Comparison of ENCODE assay signal across 14 mouse cellular contexts in the genomic region with DNA sequence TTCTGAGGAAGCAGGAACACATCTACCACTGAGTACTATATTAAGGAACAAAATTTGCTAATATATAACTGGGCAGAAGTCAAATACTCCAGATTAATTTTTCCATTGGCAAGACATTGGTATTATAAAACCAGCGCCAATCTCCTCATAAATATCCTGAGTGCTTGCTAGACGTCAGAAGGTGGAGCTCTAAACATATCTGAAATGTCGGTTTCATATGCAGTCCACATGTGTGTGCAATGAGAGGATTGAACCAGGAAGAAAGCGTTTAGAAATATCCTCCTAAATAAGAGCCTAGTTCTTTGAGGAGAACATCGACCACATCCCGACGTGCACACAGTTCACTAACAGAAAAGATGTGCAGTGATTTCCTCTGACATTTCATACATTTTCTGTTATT.
A peak's percentile ranks its signal among the peaks of the same experiment; 100 is the strongest.
DNase-seq lines count a peak whose midpoint lies in the region; ATAC-seq lines count a peak whose summit lies in the region.
"Had no signal": no experiment of that assay in that cellular context is flagged by ENCODE, and none has a peak within 500 bp of the region (broad histone marks: within the 10 kb centered on the region; RNA-seq: fewer than 3 reads in every experiment).

No protein-coding gene starts in this region.

- no peak overlapping the region for H3K9ac ChIP-seq in hindbrain, embryonic 15.5 days
- H3K9ac ChIP-seq in hindbrain, embryonic 11.5 days (ENCODE audit: low read depth, low read length) = no peak overlapping the region

- H3K4me1 ChIP-seq in hindbrain, embryonic 15.5 days (replicated peaks) = no peaks in the 10 kb centered on the region
- no peaks in the 10 kb centered on the region for H3K4me1 ChIP-seq in hindbrain, embryonic 11.5 days (replicated peaks; ENCODE audit: control insufficient read depth, insufficient read depth, low read length)

- DNase-seq in cerebellum, adult 9-10 months = peak; percentile 1
- DNase-seq in cerebellum, adult 11-12 months = no peak
- no peak for DNase-seq in hindbrain, embryonic 11.5 days (ENCODE audit: low spot score)
- DNase-seq in 416B (ENCODE audit: low read depth) = peak; percentile 42
- peak; percentile 2 for DNase-seq in hindlimb bud, embryonic 11.5 days (ENCODE audit: extremely low spot score, low read depth, low spot score)
- DNase-seq in thymus, postnatal 0 days (ENCODE audit: low spot score) = no peak
- DNase-seq in adrenal gland, adult 18-20 months (ENCODE audit: low spot score in 2 of 2) = no peak
- DNase-seq: adrenal gland, postnatal 25 days; cerebellum, adult 9-11 months; kidney, postnatal 36 days; left cerebral cortex, postnatal 4 days; lung, postnatal 14 days; thymus, adult 18-20 months had no signal

- no peak overlapping the region for H3K4me2 ChIP-seq in hindbrain, embryonic 15.5 days
- no peak overlapping the region for H3K4me2 ChIP-seq in hindbrain, embryonic 11.5 days (replicated peaks; ENCODE audit: low read depth, low read length)

- H3K9me3 ChIP-seq in hindbrain, embryonic 15.5 days = no peaks in the 10 kb centered on the region
- no peaks in the 10 kb centered on the region for H3K9me3 ChIP-seq in hindbrain, embryonic 11.5 days (ENCODE audit: control insufficient read depth, low read length)

- H3K27ac ChIP-seq in hindbrain, embryonic 15.5 days (replicated peaks) = no peak overlapping the region
- H3K27ac ChIP-seq in hindbrain, embryonic 11.5 days (ENCODE audit: low read depth, low read length) = no peak overlapping the region

- no peaks in the 10 kb centered on the region for H3K27me3 ChIP-seq in hindbrain, embryonic 15.5 days
- no peaks in the 10 kb centered on the region for H3K27me3 ChIP-seq in hindbrain, embryonic 11.5 days (ENCODE audit: control insufficient read depth, insufficient read depth, low read length)

- peak; percentile 80; the same call in 1 of the 2 replicates for ATAC-seq in hindbrain, embryonic 15.5 days (ENCODE audit: low FRiP score, low read depth)
- no peak for ATAC-seq in hindbrain, embryonic 11.5 days (ENCODE audit: low FRiP score)

- 69% methylated on average over 7 of the region's 7 CpGs for WGBS in hindbrain, embryonic 15.5 days
- 87% methylated on average over 7 of the region's 7 CpGs for WGBS in hindbrain, embryonic 11.5 days

- no peaks in the 10 kb centered on the region for H3K36me3 ChIP-seq in hindbrain, embryonic 15.5 days
- no peaks in the 10 kb centered on the region for H3K36me3 ChIP-seq in hindbrain, embryonic 11.5 days (ENCODE audit: control insufficient read depth, insufficient read depth, low read length)

- H3K4me3 ChIP-seq in hindbrain, embryonic 15.5 days = no peak overlapping the region
- no peak overlapping the region for H3K4me3 ChIP-seq in hindbrain, embryonic 11.5 days (ENCODE audit: low read depth, low read length)

Comparison
In these comparisons a context has a peak if more than half of its experiments do, and no peak if none do; other contexts are left out.
1. DNase-seq: peak in cerebellum, adult 9-10 months (single experiment), 416B (single experiment) and hindlimb bud, embryonic 11.5 days (single experiment); none in cerebellum, adult 11-12 months (single experiment), hindbrain, embryonic 11.5 days (single experiment), thymus, postnatal 0 days (single experiment) and adrenal gland, adult 18-20 months (0 of 2).